Mouse (Mus musculus): ENCODE results near the gene Igfbp2. TPM values are rescaled to one million over a fixed set of nuclear protein-coding genes. Genes with fewer than 3 reads are reported as not detected.

Gene Igfbp2
- polyA plus RNA-seq, 1 experiment from 2014 or later, result not detected

- Histone ChIP-seq H3K79me2 (ENCODE audit: inconsistent target) (no peaks in the 10 kb centered on the region), H3K27ac (no peak overlapping the region), H3K4me3 (ENCODE audit: inconsistent target) (no peak overlapping the region), H3K36me3 (ENCODE audit: inconsistent target) (no peaks in the 10 kb centered on the region)
- 33% methylated on average over 12 of the region's 12 CpGs for WGBS (ENCODE audit: missing documents)
Observed at GRCm38 (mm10) chr1:72827411-72828315, 3.4 kb downstream of the Igfbp2 start.

- Histone ChIP-seq H3K36me3 (ENCODE audit: inconsistent target) (no peaks in the 10 kb centered on the region), H3K4me3 (ENCODE audit: inconsistent target) (no peak overlapping the region), H3K27ac (no peak overlapping the region), H3K79me2 (ENCODE audit: inconsistent target) (no peaks in the 10 kb centered on the region)
- 81% methylated on average over 5 of the region's 5 CpGs for WGBS (ENCODE audit: missing documents)
Observed at GRCm38 (mm10) chr1:72828843-72829242, 4.5 kb downstream of the Igfbp2 start.

- 91% methylated on average over 2 of the region's 2 CpGs for WGBS (ENCODE audit: missing documents)
- no peak overlapping the region for H3K27ac ChIP-seq
- no peaks in the 10 kb centered on the region for H3K36me3 ChIP-seq (ENCODE audit: inconsistent target)
- H3K4me3 ChIP-seq (ENCODE audit: inconsistent target), result no peak overlapping the region
- H3K79me2 ChIP-seq (ENCODE audit: inconsistent target), result no peaks in the 10 kb centered on the region
Observed at GRCm38 (mm10) chr1:72830485-72830884, 6.2 kb downstream of the Igfbp2 start.

GRCm38 (mm10) chr1:72832715-72833153, 8.4 kb downstream of the Igfbp2 start:
- H3K4me3 ChIP-seq (ENCODE audit: inconsistent target), result no peak overlapping the region
- no peak overlapping the region for H3K27ac ChIP-seq
- 88% methylated on average over 2 of the region's 3 CpGs for WGBS (ENCODE audit: missing documents)
- H3K79me2 ChIP-seq (ENCODE audit: inconsistent target), result no peaks in the 10 kb centered on the region
- no peaks in the 10 kb centered on the region for H3K36me3 ChIP-seq (ENCODE audit: inconsistent target)

GRCm38 (mm10) chr1:72833563-72833962, 9.3 kb downstream of the Igfbp2 start:
- no peak overlapping the region for H3K4me3 ChIP-seq (ENCODE audit: inconsistent target)
- 86% methylated on average over 4 of the region's 4 CpGs for WGBS (ENCODE audit: missing documents)
- no peak overlapping the region for H3K27ac ChIP-seq
- H3K36me3 ChIP-seq (ENCODE audit: inconsistent target), result no peaks in the 10 kb centered on the region
- no peaks in the 10 kb centered on the region for H3K79me2 ChIP-seq (ENCODE audit: inconsistent target)

- Histone ChIP-seq H3K4me3 (ENCODE audit: inconsistent target) (no peak overlapping the region), H3K27ac (no peak overlapping the region), H3K36me3 (ENCODE audit: inconsistent target) (no peaks in the 10 kb centered on the region), H3K79me2 (ENCODE audit: inconsistent target) (no peaks in the 10 kb centered on the region)
- 87% methylated on average over 8 of the region's 8 CpGs for WGBS (ENCODE audit: missing documents)
Observed at GRCm38 (mm10) chr1:72839356-72839755, 15.1 kb downstream of the Igfbp2 start.

GRCm38 (mm10) chr1:72839791-72840190, 15.5 kb downstream of the Igfbp2 start:
- Histone ChIP-seq H3K36me3 (ENCODE audit: inconsistent target) (no peaks in the 10 kb centered on the region), H3K79me2 (ENCODE audit: inconsistent target) (no peaks in the 10 kb centered on the region), H3K27ac (no peak overlapping the region), H3K4me3 (ENCODE audit: inconsistent target) (no peak overlapping the region)
- WGBS (ENCODE audit: missing documents), result 84% methylated on average over 7 of the region's 7 CpGs

- no peaks in the 10 kb centered on the region for H3K79me2 ChIP-seq (ENCODE audit: inconsistent target)
- WGBS (ENCODE audit: missing documents), result 81% methylated on average over 18 of the region's 18 CpGs
- H3K27ac ChIP-seq, result no peak overlapping the region
- H3K4me3 ChIP-seq (ENCODE audit: inconsistent target), result no peak overlapping the region
- H3K36me3 ChIP-seq (ENCODE audit: inconsistent target), result no peaks in the 10 kb centered on the region
Observed at GRCm38 (mm10) chr1:72842666-72843459, 18.6 kb downstream of the Igfbp2 start.

GRCm38 (mm10) chr1:72844675-72845074, 20.4 kb downstream of the Igfbp2 start:
- Histone ChIP-seq H3K4me3 (ENCODE audit: inconsistent target) (no peak overlapping the region), H3K27ac (no peak overlapping the region), H3K36me3 (ENCODE audit: inconsistent target) (no peaks in the 10 kb centered on the region), H3K79me2 (ENCODE audit: inconsistent target) (no peaks in the 10 kb centered on the region)
- WGBS (ENCODE audit: missing documents), result 90% methylated on average over 6 of the region's 6 CpGs

GRCm38 (mm10) chr1:72847849-72848380, 23.6 kb downstream of the Igfbp2 start:
- 74% methylated on average over 3 of the region's 4 CpGs for WGBS (ENCODE audit: missing documents)
- H3K27ac ChIP-seq, result no peak overlapping the region

GRCm38 (mm10) chr1:72849037-72849436, 24.7 kb downstream of the Igfbp2 start:
- 89% methylated on average over 8 of the region's 8 CpGs for WGBS (ENCODE audit: missing documents)
- no peaks in the 10 kb centered on the region for H3K36me3 ChIP-seq (ENCODE audit: inconsistent target)
- H3K79me2 ChIP-seq (ENCODE audit: inconsistent target), result no peaks in the 10 kb centered on the region
- no peak overlapping the region for H3K27ac ChIP-seq
- no peak overlapping the region for H3K4me3 ChIP-seq (ENCODE audit: inconsistent target)

More at GRCm38 (mm10) chr1:72847849-72848380, 23.6 kb downstream of the Igfbp2 start:
- Histone ChIP-seq H3K36me3 (ENCODE audit: inconsistent target) (no peaks in the 10 kb centered on the region), H3K79me2 (ENCODE audit: inconsistent target) (no peaks in the 10 kb centered on the region), H3K4me3 (ENCODE audit: inconsistent target) (no peak overlapping the region)

- Histone ChIP-seq H3K79me2 (ENCODE audit: inconsistent target) (no peaks in the 10 kb centered on the region), H3K36me3 (ENCODE audit: inconsistent target) (no peaks in the 10 kb centered on the region), H3K4me3 (ENCODE audit: inconsistent target) (no peak overlapping the region), H3K27ac (no peak overlapping the region)
- 100% methylated on average over 1 of the region's 1 CpGs for WGBS (ENCODE audit: missing documents)
Observed at GRCm38 (mm10) chr1:72853759-72854158, 29.5 kb downstream of the Igfbp2 start.

GRCm38 (mm10) chr1:72854337-72855237, 30.3 kb downstream of the Igfbp2 start:
- Histone ChIP-seq H3K36me3 (ENCODE audit: inconsistent target) (no peaks in the 10 kb centered on the region), H3K27ac (no peak overlapping the region)
- 72% methylated on average over 10 of the region's 10 CpGs for WGBS (ENCODE audit: missing documents)

GRCm38 (mm10) chr1:72855729-72856128, 31.4 kb downstream of the Igfbp2 start:
- Histone ChIP-seq H3K79me2 (ENCODE audit: inconsistent target) (no peaks in the 10 kb centered on the region), H3K36me3 (ENCODE audit: inconsistent target) (no peaks in the 10 kb centered on the region), H3K4me3 (ENCODE audit: inconsistent target) (no peak overlapping the region), H3K27ac (no peak overlapping the region)
- WGBS (ENCODE audit: missing documents), result 83% methylated on average over 9 of the region's 10 CpGs

More at GRCm38 (mm10) chr1:72854337-72855237, 30.3 kb downstream of the Igfbp2 start:
- Histone ChIP-seq H3K4me3 (ENCODE audit: inconsistent target) (no peak overlapping the region), H3K79me2 (ENCODE audit: inconsistent target) (no peaks in the 10 kb centered on the region)

All from macrophage (primary cell).